Mouse (Mus musculus) stomach, embryonic 14.5 days (tissue): Measurements from ENCODE around the gene Acot12. TPM values are rescaled to one million over a fixed set of nuclear protein-coding genes. Genes with fewer than 3 reads are reported as not detected.

Source experiments
- ATAC-seq: fragments of 200-750 bp; cut with Nextera tagmentation; 2 replicates; pipeline ENCODE4 v1.8.0; 2017; ENCODE audit warnings: low read depth, moderate TSS enrichment; ENCODE audit not compliant: insufficient number of reproducible peaks, insufficient read depth, low FRiP score
- H3K27ac ChIP-seq: fragments of 300-500 bp; sonication (generic); 2 replicates; pipeline ENCODE4 v1.5.1; 2014; ENCODE audit warnings: mild to moderate bottlenecking, low read length, moderate library complexity, mixed read lengths
- H3K27me3 ChIP-seq: fragments of 300-500 bp; sonication (generic); 2 replicates; pipeline ENCODE4 v1.6.1; 2014; ENCODE audit warnings: low read length, control low read depth, mixed read lengths; ENCODE audit not compliant: control insufficient read depth, insufficient read depth
- H3K36me3 ChIP-seq: fragments of 300-500 bp; sonication (generic); 2 replicates; pipeline ENCODE4 v1.6.1; 2014; ENCODE audit warnings: mild to moderate bottlenecking, control low read depth, low read length, moderate library complexity, mixed read lengths; ENCODE audit not compliant: control insufficient read depth, insufficient read depth
- H3K4me1 ChIP-seq: fragments of 300-500 bp; sonication (generic); 2 replicates; pipeline ENCODE4 v1.6.1; 2014; ENCODE audit warnings: low read length, control low read depth, mixed read lengths; ENCODE audit not compliant: control insufficient read depth, insufficient read depth
- H3K4me2 ChIP-seq: fragments of 300-500 bp; sonication (generic); replicated peaks from 2 replicates; pipeline ENCODE4 v1.6.1; 2014; ENCODE audit warnings: low read depth, low read length, control low read depth
- H3K4me3 ChIP-seq: fragments of 300-500 bp; sonication (generic); 2 replicates; pipeline ENCODE4 v1.5.1; 2014; ENCODE audit warnings: low read depth, low read length, control low read depth
- H3K9ac ChIP-seq: fragments of 300-500 bp; sonication (generic); replicated peaks from 2 replicates; pipeline ENCODE4 v1.6.1; 2014; ENCODE audit warnings: low read depth, mild to moderate bottlenecking, control low read depth, low read length, moderate library complexity, mixed read lengths
- H3K9me3 ChIP-seq: fragments of 300-500 bp; sonication (generic); 2 replicates; pipeline ENCODE4 v1.6.1; 2016; ENCODE audit warnings: low read depth, low read length, control low read depth; ENCODE audit not compliant: control insufficient read depth
- WGBS: fragments of 180-500 bp; shearing (Covaris S2); extraction: QIAGEN DNeasy Blood & Tissue Kit; methylation state at CpG from one replicate; pipeline ENCODE4 v1.1.7; 2014; 5-methylcytosine and 5-hydroxymethylcytosine counted together
- polyA plus RNA-seq: library from polyadenylated mRNA; unstranded; fragments of >200 nt; fragmentation: Nextera tagmentation; extraction: Ambion mirVana; gene quantifications from 2 replicates; pipeline ENCODE4 v1.2.1, GENCODE M21; 2014

Gene Acot12
- not detected in 2 replicates for polyA plus RNA-seq

- Histone ChIP-seq H3K9ac (no peak within 1 kb of the TSS; the same call in 1 of the 2 replicates), H3K9me3 (no peaks in the 10 kb centered on the region), H3K27me3 (0 out of 2 replicates have a peak, but pooled peaks cover 3% of the 10 kb centered on the region), H3K4me1 (peaks cover 3% of the 10 kb centered on the region; the same call in 1 of the 2 replicates), H3K36me3 (no peaks in the 10 kb centered on the region), H3K4me2 (peak within 1 kb of the TSS; percentile 73), H3K27ac (no peak within 1 kb of the TSS), H3K4me3 (peak within 1 kb of the TSS; percentile 32)
- peak; percentile 63; the same call in 1 of the 2 replicates for ATAC-seq
- WGBS = 9% methylated on average over 45 of the region's 45 CpGs
Measured at GRCm38 (mm10) chr13:91741280-91742047, at the start of gene Acot12. Gene Acot12, plus strand, starts transcription at chr13:91741512.

- H3K4me3 ChIP-seq = no peak overlapping the region
- H3K36me3 ChIP-seq = peaks cover 16% of the 10 kb centered on the region
- H3K27ac ChIP-seq = no peak overlapping the region
- no peaks in the 10 kb centered on the region for H3K27me3 ChIP-seq
- H3K4me1 ChIP-seq = no peaks in the 10 kb centered on the region
- H3K9ac ChIP-seq = no peak overlapping the region
- H3K4me2 ChIP-seq = no peak overlapping the region
- WGBS = 47% methylated on average over 7 of the region's 7 CpGs
- H3K9me3 ChIP-seq = no peaks in the 10 kb centered on the region
- no peak for ATAC-seq
Measured at GRCm38 (mm10) chr13:91693615-91694014, 47.7 kb upstream of the Acot12 start.

- WGBS = 87% methylated on average over 2 of the region's 2 CpGs
- ATAC-seq = no peak
Measured at GRCm38 (mm10) chr13:91695406-91695805, 45.9 kb upstream of the Acot12 start.

GRCm38 (mm10) chr13:91696109-91696645, 45.1 kb upstream of the Acot12 start:
- Histone ChIP-seq H3K9me3 (no peaks in the 10 kb centered on the region), H3K27ac (no peak overlapping the region), H3K9ac (no peak overlapping the region), H3K4me3 (no peak overlapping the region), H3K4me1 (no peaks in the 10 kb centered on the region), H3K4me2 (no peak overlapping the region), H3K36me3 (peaks cover 11% of the 10 kb centered on the region), H3K27me3 (no peaks in the 10 kb centered on the region)
- ATAC-seq = no peak
- WGBS = 68% methylated on average over 2 of the region's 2 CpGs

More at GRCm38 (mm10) chr13:91695406-91695805, 45.9 kb upstream of the Acot12 start:
- Histone ChIP-seq H3K4me2 (no peak overlapping the region), H3K27ac (no peak overlapping the region), H3K27me3 (no peaks in the 10 kb centered on the region), H3K9ac (no peak overlapping the region), H3K9me3 (no peaks in the 10 kb centered on the region), H3K4me3 (no peak overlapping the region), H3K36me3 (peaks cover 9% of the 10 kb centered on the region), H3K4me1 (no peaks in the 10 kb centered on the region)

GRCm38 (mm10) chr13:91697011-91697410, 44.3 kb upstream of the Acot12 start:
- Histone ChIP-seq H3K4me3 (no peak overlapping the region), H3K27ac (no peak overlapping the region), H3K4me1 (no peaks in the 10 kb centered on the region), H3K4me2 (no peak overlapping the region), H3K27me3 (no peaks in the 10 kb centered on the region), H3K9ac (no peak overlapping the region), H3K36me3 (peaks cover 11% of the 10 kb centered on the region), H3K9me3 (no peaks in the 10 kb centered on the region)
- 40% methylated on average over 3 of the region's 3 CpGs for WGBS
- ATAC-seq = no peak

- no peak for ATAC-seq
- no peak overlapping the region for H3K4me3 ChIP-seq
- H3K27ac ChIP-seq = no peak overlapping the region
- H3K4me1 ChIP-seq = no peaks in the 10 kb centered on the region
- H3K9me3 ChIP-seq = no peaks in the 10 kb centered on the region
- H3K9ac ChIP-seq = no peak overlapping the region
- peaks cover 5% of the 10 kb centered on the region; the same call in 1 of the 2 replicates for H3K36me3 ChIP-seq
- WGBS = 63% methylated on average over 6 of the region's 6 CpGs
- no peaks in the 10 kb centered on the region for H3K27me3 ChIP-seq
- no peak overlapping the region for H3K4me2 ChIP-seq
Measured at GRCm38 (mm10) chr13:91702337-91702736, 39.0 kb upstream of the Acot12 start.

GRCm38 (mm10) chr13:91719487-91719886, 21.8 kb upstream of the Acot12 start:
- Histone ChIP-seq H3K27ac (no peak overlapping the region), H3K4me2 (no peak overlapping the region), H3K9ac (no peak overlapping the region), H3K9me3 (no peaks in the 10 kb centered on the region), H3K27me3 (no peaks in the 10 kb centered on the region), H3K4me1 (no peaks in the 10 kb centered on the region), H3K4me3 (no peak overlapping the region), H3K36me3 (no peaks in the 10 kb centered on the region)
- WGBS = 92% methylated on average over 6 of the region's 6 CpGs
- ATAC-seq = no peak

GRCm38 (mm10) chr13:91723108-91723735, 18.1 kb upstream of the Acot12 start:
- no peak overlapping the region for H3K4me2 ChIP-seq
- H3K27me3 ChIP-seq = no peaks in the 10 kb centered on the region
- WGBS = 67% methylated on average over 8 of the region's 8 CpGs
- H3K36me3 ChIP-seq = no peaks in the 10 kb centered on the region
- no peak overlapping the region for H3K4me3 ChIP-seq
- H3K4me1 ChIP-seq = no peaks in the 10 kb centered on the region
- ATAC-seq = peak; percentile 53; the same call in 1 of the 2 replicates
- H3K9me3 ChIP-seq = no peaks in the 10 kb centered on the region
- no peak overlapping the region for H3K27ac ChIP-seq
- H3K9ac ChIP-seq = no peak overlapping the region
